Mouse (Mus musculus): ENCODE measurements around the gene Utp14b. TPM values are rescaled to one million over a fixed set of nuclear protein-coding genes. Genes with fewer than 3 reads are reported as not detected.

Utp14b gene
- polyA plus RNA-seq, 1 experiment from 2014 or later: 1.3 TPM

GRCm38 (mm10) chr1:78702964-78703285 lies 45.1 kb downstream of the Utp14b start:
- Histone ChIP-seq H3K27me3 (ENCODE audit: control insufficient read depth, insufficient read depth, low read length) (no peaks in the 10 kb centered on the region), H3K4me3 (ENCODE audit: low read depth, low read length) (no peak overlapping the region), H3K9ac (ENCODE audit: low read length) (no peak overlapping the region), H3K4me1 (replicated peaks; ENCODE audit: control insufficient read depth, insufficient read depth) (no peaks in the 10 kb centered on the region), H3K36me3 (ENCODE audit: control insufficient read depth, insufficient read depth, low read length) (peaks cover 21% of the 10 kb centered on the region), H3K9me3 (ENCODE audit: control insufficient read depth, low read length) (no peaks in the 10 kb centered on the region), H3K27ac (replicated peaks) (no peak overlapping the region), H3K4me2 (replicated peaks; ENCODE audit: low read depth) (no peak overlapping the region)
- TF ChIP-seq EP300 (optimal IDR thresholded peaks at IDR 0.05): no peak
- TF ChIP-seq CTCF (IDR thresholded peaks at IDR 0.05; ENCODE audit: low read depth): no peak
- ATAC-seq (ENCODE audit: low FRiP score, low TSS enrichment) (no peak), DNase-seq (ENCODE audit: low spot score) (no peak)
- WGBS: 82% methylated on average over 2 of the region's 2 CpGs

- no peak for DNase-seq (ENCODE audit: low spot score)
- H3K27ac ChIP-seq (replicated peaks): no peak overlapping the region
- no peaks in the 10 kb centered on the region for H3K4me1 ChIP-seq (replicated peaks; ENCODE audit: control insufficient read depth, insufficient read depth)
- H3K4me3 ChIP-seq (ENCODE audit: low read depth, low read length): no peak overlapping the region
- ATAC-seq (ENCODE audit: low FRiP score, low TSS enrichment): no peak
- H3K36me3 ChIP-seq (ENCODE audit: control insufficient read depth, insufficient read depth, low read length): peaks cover 14% of the 10 kb centered on the region; the same call in 1 of the 2 replicates
- no peak overlapping the region for H3K9ac ChIP-seq (ENCODE audit: low read length)
- WGBS: 66% methylated on average over 10 of the region's 10 CpGs
- TF ChIP-seq CTCF (IDR thresholded peaks at IDR 0.05; ENCODE audit: low read depth): no peak
- TF ChIP-seq EP300 (optimal IDR thresholded peaks at IDR 0.05): no peak
- no peak overlapping the region for H3K4me2 ChIP-seq (replicated peaks; ENCODE audit: low read depth)
- no peaks in the 10 kb centered on the region for H3K9me3 ChIP-seq (ENCODE audit: control insufficient read depth, low read length)
- no peaks in the 10 kb centered on the region for H3K27me3 ChIP-seq (ENCODE audit: control insufficient read depth, insufficient read depth, low read length)
These were observed 48.5 kb downstream of the Utp14b start for GRCm38 (mm10) chr1:78706338-78706737.

DNA sequence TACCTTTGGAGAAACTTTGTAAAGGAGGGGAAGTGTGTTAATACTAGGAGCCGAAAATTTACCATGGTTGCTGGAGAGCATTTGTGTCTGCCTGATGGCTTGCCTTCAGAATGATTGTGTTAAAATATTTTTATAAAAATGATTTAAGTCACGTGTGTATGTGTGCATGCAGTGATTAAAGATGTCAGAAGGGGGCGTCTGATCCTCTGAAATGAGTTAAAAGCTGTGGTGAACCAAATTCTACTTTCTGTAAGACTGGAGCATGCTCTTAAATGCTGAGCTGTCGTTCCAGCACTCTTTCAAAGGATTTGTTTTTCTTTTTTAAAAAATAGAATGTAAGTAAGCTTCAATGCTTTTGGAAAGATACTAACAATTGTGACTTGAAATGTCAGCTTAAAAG lies 49.4 kb downstream of the Utp14b start:
- H3K9me3 ChIP-seq (ENCODE audit: control insufficient read depth, low read length): no peaks in the 10 kb centered on the region
- H3K4me1 ChIP-seq (replicated peaks; ENCODE audit: control insufficient read depth, insufficient read depth): no peaks in the 10 kb centered on the region
- WGBS: 62% methylated on average over 4 of the region's 4 CpGs
- H3K4me3 ChIP-seq (ENCODE audit: low read depth, low read length): no peak overlapping the region
- no peaks in the 10 kb centered on the region for H3K27me3 ChIP-seq (ENCODE audit: control insufficient read depth, insufficient read depth, low read length)
- no peak overlapping the region for H3K4me2 ChIP-seq (replicated peaks; ENCODE audit: low read depth)
- H3K9ac ChIP-seq (ENCODE audit: low read length): no peak overlapping the region
- ATAC-seq (ENCODE audit: low FRiP score, low TSS enrichment) (no peak), DNase-seq (ENCODE audit: low spot score) (no peak)
- TF ChIP-seq CTCF (IDR thresholded peaks at IDR 0.05; ENCODE audit: low read depth): peak; percentile 55
- no peak for TF ChIP-seq EP300 (optimal IDR thresholded peaks at IDR 0.05)
- H3K36me3 ChIP-seq (ENCODE audit: control insufficient read depth, insufficient read depth, low read length): peaks cover 14% of the 10 kb centered on the region; the same call in 1 of the 2 replicates
- H3K27ac ChIP-seq (replicated peaks): no peak overlapping the region

- H3K4me3 ChIP-seq (ENCODE audit: low read depth, low read length): no peak overlapping the region
- no peaks in the 10 kb centered on the region for H3K9me3 ChIP-seq (ENCODE audit: control insufficient read depth, low read length)
- TF ChIP-seq EP300 (optimal IDR thresholded peaks at IDR 0.05) (no peak), CTCF (IDR thresholded peaks at IDR 0.05; ENCODE audit: low read depth) (no peak)
- H3K27ac ChIP-seq (replicated peaks): no peak overlapping the region
- no peak for ATAC-seq (ENCODE audit: low FRiP score, low TSS enrichment)
- H3K36me3 ChIP-seq (ENCODE audit: control insufficient read depth, insufficient read depth, low read length): 0 out of 2 replicates have a peak, but pooled peaks cover 5% of the 10 kb centered on the region
- no peak overlapping the region for H3K9ac ChIP-seq (ENCODE audit: low read length)
- H3K4me2 ChIP-seq (replicated peaks; ENCODE audit: low read depth): no peak overlapping the region
- no peaks in the 10 kb centered on the region for H3K27me3 ChIP-seq (ENCODE audit: control insufficient read depth, insufficient read depth, low read length)
- DNase-seq (ENCODE audit: low spot score): no peak
- no peaks in the 10 kb centered on the region for H3K4me1 ChIP-seq (replicated peaks; ENCODE audit: control insufficient read depth, insufficient read depth)
These were observed 52.2 kb downstream of the Utp14b start for GRCm38 (mm10) chr1:78710026-78710425.

- no peak overlapping the region for H3K4me3 ChIP-seq (ENCODE audit: low read depth, low read length)
- H3K27ac ChIP-seq (replicated peaks): no peak overlapping the region
- no peaks in the 10 kb centered on the region for H3K4me1 ChIP-seq (replicated peaks; ENCODE audit: control insufficient read depth, insufficient read depth)
- H3K36me3 ChIP-seq (ENCODE audit: control insufficient read depth, insufficient read depth, low read length): no peaks in the 10 kb centered on the region
- WGBS: 83% methylated on average over 5 of the region's 5 CpGs
- H3K27me3 ChIP-seq (ENCODE audit: control insufficient read depth, insufficient read depth, low read length): no peaks in the 10 kb centered on the region
- no peak overlapping the region for H3K9ac ChIP-seq (ENCODE audit: low read length)
- no peak overlapping the region for H3K4me2 ChIP-seq (replicated peaks; ENCODE audit: low read depth)
- no peaks in the 10 kb centered on the region for H3K9me3 ChIP-seq (ENCODE audit: control insufficient read depth, low read length)
- ATAC-seq (ENCODE audit: low FRiP score, low TSS enrichment) (no peak), DNase-seq (ENCODE audit: low spot score) (no peak)
- no peak for TF ChIP-seq CTCF (IDR thresholded peaks at IDR 0.05; ENCODE audit: low read depth)
- TF ChIP-seq EP300 (optimal IDR thresholded peaks at IDR 0.05): no peak
These were observed 52.9 kb downstream of the Utp14b start for GRCm38 (mm10) chr1:78710613-78711329.

Other genes with a start within 250 kb of the Utp14b start
- gene Farsb, start 169.1 kb upstream of the Utp14b start, polyA plus RNA-seq (2015; fragmentation: Nextera tagmentation; extraction: Ambion mirVana): 77.8 and 81.5 TPM in 2 replicates
- gene Mogat1, start 147.0 kb upstream of the Utp14b start, polyA plus RNA-seq (2015; fragmentation: Nextera tagmentation; extraction: Ambion mirVana): 2.7 and 2.8 TPM in 2 replicates
- 0.04 and 0.06 TPM in 2 replicates for gene BC035947, start 145.9 kb upstream of the Utp14b start, polyA plus RNA-seq (2015; fragmentation: Nextera tagmentation; extraction: Ambion mirVana)
- 36.9 and 37.7 TPM in 2 replicates for gene Acsl3, start 213 bp upstream of the Utp14b start, polyA plus RNA-seq (2015; fragmentation: Nextera tagmentation; extraction: Ambion mirVana)
- gene Kcne4, start 158.7 kb downstream of the Utp14b start, polyA plus RNA-seq (2015; fragmentation: Nextera tagmentation; extraction: Ambion mirVana): 13.8 and 15.0 TPM in 2 replicates